Mouse (Mus musculus): ENCODE measurements around the gene Stk32b. TPM values are rescaled to one million over a fixed set of nuclear protein-coding genes. Genes with fewer than 3 reads are reported as not detected.

The Stk32b gene
- polyA plus RNA-seq, 1 experiment: 0.07 TPM

DNA sequence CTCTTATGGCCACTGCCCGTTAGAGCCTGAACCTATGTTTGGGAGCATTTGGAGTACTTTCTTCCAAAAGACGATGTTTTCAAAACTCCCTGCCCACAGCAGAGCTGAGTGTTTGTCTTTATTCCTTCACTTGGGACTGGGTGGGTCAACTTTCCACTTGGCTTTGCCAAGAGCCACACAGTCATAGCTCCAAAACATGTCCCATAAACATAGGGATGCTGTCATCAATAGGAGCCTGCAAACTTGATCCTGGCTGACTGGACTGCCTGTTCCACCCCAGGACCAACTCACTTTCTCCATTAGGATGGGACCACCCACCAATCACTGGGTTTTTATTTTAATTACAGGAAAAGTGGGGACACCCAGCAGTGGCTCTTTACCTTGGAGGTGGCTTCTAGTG lies 13.8 kb upstream of the Stk32b start:
- WGBS: 69% methylated on average over 2 of the region's 2 CpGs
- no peak for DNase-seq
- TF ChIP-seq POLR2A (IDR thresholded peaks at IDR 0.05; ENCODE audit: borderline replicate concordance, extremely low read depth, low read depth, low read length) (no peak), CTCF (IDR thresholded peaks at IDR 0.05; ENCODE audit: insufficient read depth, low read length) (no peak)
- H3K4me3 ChIP-seq (replicated peaks; ENCODE audit: extremely low read depth, low read depth, low read length): no peak overlapping the region
- H3K4me1 ChIP-seq (ENCODE audit: control insufficient read depth, insufficient read depth, low read length): no peaks in the 10 kb centered on the region

DNA sequence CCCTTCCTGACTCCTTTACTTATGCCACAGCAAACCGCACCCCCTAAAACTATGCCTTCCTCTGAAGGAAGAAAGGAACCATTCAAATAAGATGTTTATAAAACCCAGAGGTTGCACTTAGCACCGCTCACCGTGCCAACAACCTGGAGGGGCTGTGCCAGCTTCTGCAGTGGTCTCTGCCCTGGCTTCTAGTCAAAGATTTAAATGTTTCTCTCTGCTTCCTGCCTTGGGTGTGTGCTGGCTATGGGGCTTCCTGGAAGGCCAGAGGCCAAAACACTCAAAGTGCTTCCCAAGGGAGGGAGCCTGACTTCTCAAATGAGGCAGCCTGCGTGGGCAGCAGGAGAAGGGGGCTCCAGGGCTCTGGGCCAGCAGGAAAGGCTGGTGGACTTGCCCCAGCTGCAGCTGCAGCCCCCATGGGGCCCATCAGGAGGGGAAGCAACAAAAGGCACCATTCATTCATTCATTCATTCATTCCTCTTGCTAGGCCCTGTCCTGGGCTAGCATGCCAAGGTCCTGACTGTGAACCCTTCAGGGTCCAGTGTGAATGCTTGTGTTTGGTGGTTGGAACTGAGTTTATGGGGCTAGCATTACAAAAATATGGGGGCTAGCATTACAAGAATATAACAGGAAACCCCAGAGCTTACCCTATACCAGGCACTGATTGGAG lies 8.4 kb upstream of the Stk32b start:
- WGBS: 25% methylated on average over 4 of the region's 4 CpGs
- Histone ChIP-seq H3K4me3 (replicated peaks; ENCODE audit: extremely low read depth, low read depth, low read length) (no peak overlapping the region), H3K4me1 (ENCODE audit: control insufficient read depth, insufficient read depth, low read length) (no peaks in the 10 kb centered on the region)
- TF ChIP-seq CTCF (IDR thresholded peaks at IDR 0.05; ENCODE audit: insufficient read depth, low read length): no peak
- TF ChIP-seq POLR2A (IDR thresholded peaks at IDR 0.05; ENCODE audit: borderline replicate concordance, extremely low read depth, low read depth, low read length): no peak
- no peak for DNase-seq

DNA sequence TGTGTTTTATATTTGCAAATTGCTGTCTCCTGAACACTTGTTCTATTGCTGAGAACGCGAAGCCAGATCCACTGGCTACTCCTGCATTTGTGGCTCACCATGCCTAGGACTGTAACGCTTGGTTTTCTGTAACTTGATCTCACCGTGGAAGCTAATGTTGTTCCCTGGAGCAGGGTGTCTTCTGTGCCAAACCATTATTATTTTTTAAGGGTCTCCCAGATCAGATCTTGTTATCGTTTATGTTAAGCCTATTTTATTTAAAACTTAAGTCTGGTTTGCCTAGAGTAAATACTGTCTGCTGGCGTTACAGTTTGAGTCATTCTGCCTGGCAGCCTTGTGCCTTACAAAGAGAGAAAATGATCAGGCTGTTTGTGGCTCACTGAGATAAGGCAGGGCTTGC lies 3.7 kb upstream of the Stk32b start:
- DNase-seq: no peak
- Histone ChIP-seq H3K4me1 (ENCODE audit: control insufficient read depth, insufficient read depth, low read length) (no peaks in the 10 kb centered on the region), H3K4me3 (replicated peaks; ENCODE audit: extremely low read depth, low read depth, low read length) (no peak overlapping the region)
- no peak for TF ChIP-seq CTCF (IDR thresholded peaks at IDR 0.05; ENCODE audit: insufficient read depth, low read length)
- TF ChIP-seq POLR2A (IDR thresholded peaks at IDR 0.05; ENCODE audit: borderline replicate concordance, extremely low read depth, low read depth, low read length): no peak
- 17% methylated on average over 6 of the region's 6 CpGs for WGBS

DNA sequence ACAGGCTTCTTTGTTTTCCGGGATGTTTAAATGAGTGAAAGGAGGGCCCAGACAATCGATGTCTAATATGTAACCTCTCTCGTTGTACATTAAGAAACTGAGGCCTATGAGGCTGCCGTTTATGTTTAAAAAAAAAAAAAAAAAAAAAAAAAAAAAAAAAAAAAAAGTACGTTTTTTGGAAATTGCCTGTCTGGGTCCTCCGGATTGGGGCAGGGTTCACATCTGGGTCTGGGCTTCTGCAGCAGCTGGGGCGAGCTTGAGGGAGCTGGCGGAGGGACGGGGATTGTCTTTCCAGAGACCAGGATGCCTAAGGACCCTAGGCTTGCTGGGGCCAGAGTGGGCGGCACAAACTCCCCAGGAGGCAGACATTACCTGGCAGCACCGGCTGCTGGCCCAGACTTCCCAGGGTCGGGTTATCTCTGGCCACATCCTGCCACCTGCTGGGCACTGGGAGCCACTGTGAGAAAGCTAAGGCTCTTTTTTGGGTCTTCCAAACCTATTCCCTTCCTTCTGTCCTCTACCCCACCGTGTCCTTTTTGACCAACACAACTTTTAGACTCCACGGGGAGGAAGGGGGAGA lies 503 bp upstream of the Stk32b start:
- TF ChIP-seq CTCF (IDR thresholded peaks at IDR 0.05; ENCODE audit: insufficient read depth, low read length) (peak; percentile 41; the same call in 1 of the 2 replicates), POLR2A (IDR thresholded peaks at IDR 0.05; ENCODE audit: borderline replicate concordance, extremely low read depth, low read depth, low read length) (no peak)
- under 1% methylated on average over 14 of the region's 14 CpGs for WGBS
- Histone ChIP-seq H3K4me1 (ENCODE audit: control insufficient read depth, insufficient read depth, low read length) (no peaks in the 10 kb centered on the region), H3K4me3 (replicated peaks; ENCODE audit: extremely low read depth, low read depth, low read length) (no peak overlapping the region)
- peak; percentile 28 for DNase-seq

DNA sequence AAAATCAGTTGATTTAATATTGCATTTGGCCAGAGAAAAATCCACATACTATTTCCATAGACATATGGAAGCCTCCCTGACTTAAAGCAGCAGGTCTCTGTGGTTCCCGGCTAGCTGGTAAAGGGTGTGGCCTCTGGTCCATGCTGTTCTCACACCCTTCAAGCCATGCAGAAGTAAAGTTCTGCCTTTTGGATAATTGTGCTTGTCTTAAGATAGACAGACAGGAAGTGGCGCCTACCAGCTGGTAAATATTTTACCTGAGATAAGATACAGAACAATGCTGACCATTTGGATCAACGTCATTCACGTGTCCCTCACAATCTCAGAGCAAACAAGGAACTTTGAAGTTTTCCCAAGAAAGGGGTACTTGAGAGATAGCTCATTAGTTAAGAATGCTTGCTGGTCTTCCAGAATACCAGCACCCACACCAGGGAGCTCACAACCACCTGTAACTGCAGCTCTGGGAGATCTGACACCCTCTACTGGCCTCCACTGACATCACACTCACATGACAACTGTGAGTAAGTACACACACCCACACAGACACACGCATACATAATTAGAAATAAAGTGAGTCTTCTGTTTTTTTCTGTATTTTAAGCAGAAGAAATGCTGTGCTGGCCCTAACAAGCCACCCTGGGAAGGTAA lies 7.6 kb downstream of the Stk32b start:
- WGBS: 57% methylated on average over 5 of the region's 5 CpGs
- no peaks in the 10 kb centered on the region for H3K4me1 ChIP-seq (ENCODE audit: control insufficient read depth, insufficient read depth, low read length)
- H3K4me3 ChIP-seq (replicated peaks; ENCODE audit: extremely low read depth, low read depth, low read length): no peak overlapping the region
- DNase-seq: no peak
- no peak for TF ChIP-seq CTCF (IDR thresholded peaks at IDR 0.05; ENCODE audit: insufficient read depth, low read length)
- TF ChIP-seq POLR2A (IDR thresholded peaks at IDR 0.05; ENCODE audit: borderline replicate concordance, extremely low read depth, low read depth, low read length): no peak

DNA sequence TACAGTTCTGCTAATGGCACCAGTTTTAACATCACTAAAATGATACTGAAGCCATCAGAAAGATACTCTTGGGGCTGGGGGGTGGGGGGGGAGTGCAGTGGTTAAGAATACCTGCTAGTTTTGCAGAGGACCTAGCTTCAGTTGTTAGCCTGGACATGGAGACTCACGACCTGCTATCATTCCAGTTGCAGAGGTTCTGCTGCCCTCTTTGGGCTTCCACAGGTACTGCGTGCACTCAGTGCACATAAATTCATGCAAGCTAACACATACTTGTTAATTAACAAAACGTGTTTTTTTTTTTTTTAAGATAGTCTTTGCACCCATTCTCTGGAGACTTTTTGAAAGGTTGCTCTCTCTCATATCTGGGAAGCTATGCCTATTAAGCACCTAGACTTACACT lies 8.8 kb downstream of the Stk32b start:
- no peak overlapping the region for H3K4me3 ChIP-seq (replicated peaks; ENCODE audit: extremely low read depth, low read depth, low read length)
- no peak for DNase-seq
- WGBS: 71% methylated on average over 3 of the region's 3 CpGs
- no peak for TF ChIP-seq CTCF (IDR thresholded peaks at IDR 0.05; ENCODE audit: insufficient read depth, low read length)
- no peak for TF ChIP-seq POLR2A (IDR thresholded peaks at IDR 0.05; ENCODE audit: borderline replicate concordance, extremely low read depth, low read depth, low read length)
- H3K4me1 ChIP-seq (ENCODE audit: control insufficient read depth, insufficient read depth, low read length): no peaks in the 10 kb centered on the region

DNA sequence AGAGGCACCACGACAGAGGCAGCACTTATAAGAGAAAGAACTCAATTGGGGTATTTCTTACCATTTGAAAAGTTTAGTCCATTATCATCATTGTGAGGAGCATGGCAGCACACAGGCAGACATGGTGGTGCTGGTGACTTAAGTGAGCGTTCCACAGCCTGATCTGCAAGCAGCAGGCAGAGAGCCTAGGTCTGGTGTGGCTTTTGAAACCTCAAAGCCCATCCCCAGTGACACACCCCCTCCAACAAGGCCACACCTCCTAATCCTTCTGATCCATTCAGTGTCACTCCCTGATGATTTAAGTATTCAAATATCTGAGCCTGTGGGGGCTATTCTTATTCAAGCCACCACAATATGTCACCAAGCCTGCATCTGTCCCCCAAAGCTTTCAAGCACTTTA lies 12.0 kb downstream of the Stk32b start:
- WGBS: 67% methylated on average over 2 of the region's 2 CpGs
- DNase-seq: no peak
- no peaks in the 10 kb centered on the region for H3K4me1 ChIP-seq (ENCODE audit: control insufficient read depth, insufficient read depth, low read length)
- TF ChIP-seq POLR2A (IDR thresholded peaks at IDR 0.05; ENCODE audit: borderline replicate concordance, extremely low read depth, low read depth, low read length) (no peak), CTCF (IDR thresholded peaks at IDR 0.05; ENCODE audit: insufficient read depth, low read length) (no peak)
- no peak overlapping the region for H3K4me3 ChIP-seq (replicated peaks; ENCODE audit: extremely low read depth, low read depth, low read length)

DNA sequence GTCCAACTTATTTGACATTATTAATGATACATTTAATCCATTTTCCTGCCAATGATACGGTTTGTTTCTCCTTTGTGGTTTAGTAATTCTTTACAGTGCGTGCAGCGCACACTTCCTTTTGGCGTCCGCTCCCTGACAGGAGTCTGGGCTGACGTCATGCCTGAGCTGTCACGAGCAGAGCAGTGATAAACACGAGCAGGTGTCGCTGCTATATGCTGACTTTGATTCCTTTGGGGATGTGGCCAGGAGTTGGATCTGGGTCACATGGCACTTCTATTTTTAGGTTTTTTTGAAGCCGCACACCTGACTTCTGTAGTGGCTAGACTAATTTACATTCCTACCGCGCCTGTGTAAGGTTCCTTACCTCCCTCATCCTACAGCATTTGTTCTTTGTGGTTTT lies 17.2 kb downstream of the Stk32b start:
- WGBS: 58% methylated on average over 12 of the region's 12 CpGs
- no peak for TF ChIP-seq CTCF (IDR thresholded peaks at IDR 0.05; ENCODE audit: insufficient read depth, low read length)
- TF ChIP-seq POLR2A (IDR thresholded peaks at IDR 0.05; ENCODE audit: borderline replicate concordance, extremely low read depth, low read depth, low read length): no peak
- no peak overlapping the region for H3K4me3 ChIP-seq (replicated peaks; ENCODE audit: extremely low read depth, low read depth, low read length)
- DNase-seq: no peak
- H3K4me1 ChIP-seq (ENCODE audit: control insufficient read depth, insufficient read depth, low read length): no peaks in the 10 kb centered on the region

DNA sequence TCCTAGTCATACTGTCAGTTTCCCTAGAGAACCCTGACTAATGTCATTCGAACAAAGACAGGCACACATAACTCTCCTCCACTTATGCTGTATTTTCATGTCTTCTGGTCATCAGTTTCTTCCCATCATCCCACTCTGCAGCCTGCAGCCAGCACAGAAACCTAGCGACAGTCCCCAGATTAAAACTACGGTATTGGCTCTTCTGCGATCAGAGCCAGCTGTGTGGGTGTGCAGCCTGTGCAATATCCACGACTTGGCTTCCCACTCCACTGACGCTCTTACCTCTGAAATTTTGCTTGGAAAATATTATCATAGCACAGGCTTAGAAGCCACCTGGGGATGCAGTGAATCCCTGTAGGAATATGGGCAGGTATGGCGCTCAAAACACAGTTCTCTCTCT lies 19.7 kb downstream of the Stk32b start:
- Histone ChIP-seq H3K4me3 (replicated peaks; ENCODE audit: extremely low read depth, low read depth, low read length) (no peak overlapping the region), H3K4me1 (ENCODE audit: control insufficient read depth, insufficient read depth, low read length) (no peaks in the 10 kb centered on the region)
- WGBS: 80% methylated on average over 7 of the region's 7 CpGs
- no peak for TF ChIP-seq POLR2A (IDR thresholded peaks at IDR 0.05; ENCODE audit: borderline replicate concordance, extremely low read depth, low read depth, low read length)
- no peak for TF ChIP-seq CTCF (IDR thresholded peaks at IDR 0.05; ENCODE audit: insufficient read depth, low read length)
- DNase-seq: no peak

DNA sequence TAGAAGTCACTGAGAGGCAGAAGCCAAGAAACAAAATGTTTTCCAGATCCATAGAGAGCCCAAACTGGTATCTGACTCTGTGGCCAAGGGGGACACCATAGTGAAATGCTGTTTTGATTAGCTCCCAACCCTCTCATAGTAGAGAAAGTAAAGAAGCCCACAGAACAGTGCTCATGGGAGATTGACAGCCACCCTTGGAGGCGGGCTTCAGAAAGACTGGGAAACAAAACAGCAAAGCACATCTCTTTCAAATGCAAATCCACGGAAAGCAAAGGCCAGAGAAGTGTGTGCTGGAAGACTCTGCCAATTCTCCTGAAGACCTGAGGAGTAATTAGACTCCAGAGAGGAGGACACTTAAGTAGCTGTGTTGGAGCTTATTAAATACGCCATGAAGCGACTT lies 21.2 kb downstream of the Stk32b start:
- H3K4me1 ChIP-seq (ENCODE audit: control insufficient read depth, insufficient read depth, low read length): no peaks in the 10 kb centered on the region
- no peak overlapping the region for H3K4me3 ChIP-seq (replicated peaks; ENCODE audit: extremely low read depth, low read depth, low read length)
- 55% methylated on average over 4 of the region's 4 CpGs for WGBS
- no peak for DNase-seq
- TF ChIP-seq CTCF (IDR thresholded peaks at IDR 0.05; ENCODE audit: insufficient read depth, low read length) (no peak), POLR2A (IDR thresholded peaks at IDR 0.05; ENCODE audit: borderline replicate concordance, extremely low read depth, low read depth, low read length) (no peak)
